Mouse (Mus musculus): Measurements from ENCODE around the gene Loxl4.

DNA sequence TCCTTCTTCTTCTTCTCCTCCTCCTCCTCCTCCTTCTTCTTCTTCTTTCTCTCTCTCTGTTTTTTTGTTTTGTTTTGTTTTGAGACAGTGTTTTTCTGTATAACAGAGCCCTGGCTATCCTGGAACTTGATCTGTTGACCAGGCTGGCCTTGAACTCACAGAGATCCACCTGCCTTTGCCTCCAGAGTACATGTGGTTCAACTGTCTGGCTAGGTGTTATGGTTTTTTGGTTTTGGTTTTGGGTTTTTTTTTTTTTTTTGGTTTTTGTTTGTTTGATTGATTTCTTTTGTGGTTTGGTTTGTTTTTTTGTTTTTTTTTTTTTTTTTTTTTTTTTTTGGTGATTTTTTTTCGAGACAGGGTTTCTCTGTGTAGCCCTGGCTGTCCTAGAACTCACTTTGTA, 35.8 kb downstream of the Loxl4 start:
- no peak for TF ChIP-seq CTCF (conservative IDR thresholded peaks at IDR 0.05 in 1 of 2, IDR thresholded peaks at IDR 0.05 in 1 of 2; ENCODE audit: low read depth in 2 of 2, low read length in 2 of 2)
- TF ChIP-seq POLR2A (IDR thresholded peaks at IDR 0.05; ENCODE audit: low read depth, low read length): no peak
- TF ChIP-seq EP300 (IDR thresholded peaks at IDR 0.05; ENCODE audit: low read length): no peak
- TF ChIP-seq USF1 (IDR thresholded peaks at IDR 0.05; ENCODE audit: low read depth, low read length): no peak
- no peak for TF ChIP-seq ZC3H11A (IDR thresholded peaks at IDR 0.05; ENCODE audit: low read depth, low read length)
- TF ChIP-seq MXI1 (IDR thresholded peaks at IDR 0.05; ENCODE audit: low read depth, low read length): no peak
- TF ChIP-seq TCF12 (IDR thresholded peaks at IDR 0.05; ENCODE audit: low read depth, low read length): no peak
- TF ChIP-seq ELF1 (IDR thresholded peaks at IDR 0.05; ENCODE audit: low read depth, low read length): no peak
